Mouse (Mus musculus) thymus, adult 2 months (tissue): ENCODE measurements at regions not wholly inside any gene's neighbourhood (a gene's known extent, or its start where the extent isn't known, plus 50 kb on each side); places are given as distances from the start of the nearest gene placed in this dataset.

Experiments
- CTCF ChIP-seq: fragments of 200-500 bp; IDR thresholded peaks from 2 replicates; pipeline ENCODE4 v1.5.1; 2012; ENCODE audit warnings: mild to moderate bottlenecking, control low read depth, low read length, moderate library complexity, borderline replicate concordance; ENCODE audit not compliant: control insufficient read depth, poor library complexity, insufficient read depth; ENCODE audit errors: extremely low read depth
- POLR2A ChIP-seq: fragments of 200-500 bp; IDR thresholded peaks from 2 replicates; pipeline ENCODE4 v1.6.1; 2012; ENCODE audit warnings: mild to moderate bottlenecking, low read length, control low read depth, moderate library complexity; ENCODE audit not compliant: control insufficient read depth, poor library complexity, insufficient read depth; ENCODE audit errors: extremely low read depth

- TF ChIP-seq CTCF (no peak), POLR2A (no peak)
Measured at GRCm38 (mm10) chr1:194330471-194330870, 287.5 kb upstream of the Plxna2 start.
